Mouse (Mus musculus): ENCODE measurements around the gene 6030445D17Rik. TPM values are rescaled to one million over a fixed set of nuclear protein-coding genes. Genes with fewer than 3 reads are reported as not detected.

6030445D17Rik gene
- polyA plus RNA-seq, 1 experiment from 2014 or later, result 0.46 TPM

- H3K27me3 ChIP-seq, result no peaks in the 10 kb centered on the region
- no peak overlapping the region for H3K4me2 ChIP-seq
- peaks cover 11% of the 10 kb centered on the region for H3K4me1 ChIP-seq
- H3K27ac ChIP-seq, result no peak overlapping the region
- H3K4me3 ChIP-seq, result no peak overlapping the region
- H3K9ac ChIP-seq, result no peak overlapping the region
- no peak for ATAC-seq (ENCODE audit: borderline replicate concordance, extremely low read depth, low FRiP score, low TSS enrichment)
- no peaks in the 10 kb centered on the region for H3K9me3 ChIP-seq
- no peaks in the 10 kb centered on the region for H3K36me3 ChIP-seq
- WGBS, result 59% methylated on average over 2 of the region's 2 CpGs
These were observed 43.6 kb downstream of the 6030445D17Rik start for GRCm38 (mm10) chr4:136505426-136506215.

GRCm38 (mm10) chr4:136509857-136510256 lies 47.8 kb downstream of the 6030445D17Rik start:
- 82% methylated on average over 1 of the region's 1 CpGs for WGBS
- Histone ChIP-seq H3K27me3 (no peaks in the 10 kb centered on the region), H3K4me2 (no peak overlapping the region), H3K9me3 (no peaks in the 10 kb centered on the region), H3K4me3 (no peak overlapping the region), H3K36me3 (no peaks in the 10 kb centered on the region), H3K27ac (no peak overlapping the region), H3K4me1 (peaks cover 20% of the 10 kb centered on the region), H3K9ac (no peak overlapping the region)
- no peak for ATAC-seq (ENCODE audit: borderline replicate concordance, extremely low read depth, low FRiP score, low TSS enrichment)

- WGBS, result 41% methylated on average over 4 of the region's 4 CpGs
- Histone ChIP-seq H3K4me1 (peaks cover 16% of the 10 kb centered on the region), H3K4me2 (no peak overlapping the region), H3K27ac (peak overlapping the region; percentile 3; the same call in 1 of the 2 replicates), H3K9me3 (no peaks in the 10 kb centered on the region), H3K9ac (no peak overlapping the region), H3K27me3 (no peaks in the 10 kb centered on the region), H3K36me3 (no peaks in the 10 kb centered on the region), H3K4me3 (no peak overlapping the region)
- ATAC-seq (ENCODE audit: borderline replicate concordance, extremely low read depth, low FRiP score, low TSS enrichment), result no peak
These were observed 49.7 kb downstream of the 6030445D17Rik start for GRCm38 (mm10) chr4:136511708-136512107.

GRCm38 (mm10) chr4:136512905-136513304 lies 50.9 kb downstream of the 6030445D17Rik start:
- ATAC-seq (ENCODE audit: borderline replicate concordance, extremely low read depth, low FRiP score, low TSS enrichment), result no peak
- Histone ChIP-seq H3K4me1 (peaks cover 16% of the 10 kb centered on the region), H3K36me3 (no peaks in the 10 kb centered on the region), H3K9ac (no peak overlapping the region), H3K9me3 (no peaks in the 10 kb centered on the region), H3K27me3 (no peaks in the 10 kb centered on the region), H3K4me2 (no peak overlapping the region), H3K4me3 (no peak overlapping the region), H3K27ac (no peak overlapping the region)

Other genes with a start within 250 kb of the 6030445D17Rik start
- gene Tcea3, start 214.5 kb upstream of the 6030445D17Rik start, polyA plus RNA-seq (2015; fragmentation: Nextera tagmentation; extraction: Ambion mirVana), result 16.9 and 17.2 TPM in 2 replicates
- gene Zfp46, start 177.6 kb upstream of the 6030445D17Rik start, polyA plus RNA-seq (2015; fragmentation: Nextera tagmentation; extraction: Ambion mirVana), result 23.9 and 25.6 TPM in 2 replicates
- gene Hnrnpr, start 151.3 kb upstream of the 6030445D17Rik start, polyA plus RNA-seq (2015; fragmentation: Nextera tagmentation; extraction: Ambion mirVana), result 185 and 187 TPM in 2 replicates
- gene Htr1d, start 38.7 kb upstream of the 6030445D17Rik start, polyA plus RNA-seq (2015; fragmentation: Nextera tagmentation; extraction: Ambion mirVana), result not detected in 2 replicates
- gene Luzp1, start 7.5 kb downstream of the 6030445D17Rik start, polyA plus RNA-seq (2015; fragmentation: Nextera tagmentation; extraction: Ambion mirVana), result 109 and 121 TPM in 2 replicates
- gene Kdm1a, start 140.5 kb downstream of the 6030445D17Rik start, polyA plus RNA-seq (2015; fragmentation: Nextera tagmentation; extraction: Ambion mirVana), result 34.5 and 36.3 TPM in 2 replicates
- gene Tex46, start 148.2 kb downstream of the 6030445D17Rik start, polyA plus RNA-seq (2015; fragmentation: Nextera tagmentation; extraction: Ambion mirVana), result not detected in 2 replicates
- gene Lactbl1, start 160.4 kb downstream of the 6030445D17Rik start, polyA plus RNA-seq (2015; fragmentation: Nextera tagmentation; extraction: Ambion mirVana), result not detected in 2 replicates

Measured in lung, embryonic 15.5 days (tissue).